Mouse (Mus musculus) inflammation-experienced regulatory T-cells (primary cell): Measurements from ENCODE around the gene Plagl2. TPM values are rescaled to one million over a fixed set of nuclear protein-coding genes. Genes with fewer than 3 reads are reported as not detected.

ENCODE experiments used
- polyA plus RNA-seq, 2 experiments: library from polyadenylated mRNA; unstranded; fragments of 100-300 nt; shearing (Covaris generic); gene quantifications; one replicate each; pipeline ENCODE4 v1.2.1; 2017

Gene Plagl2
- polyA plus RNA-seq, result 10 to 100 TPM; 16.7 to 23.2 TPM

GRCm38 (mm10) chr2:153241250-153242014 lies at the start of gene Plagl2, which contains the start of gene Pofut1:
Gene Plagl2 (minus strand): TSS chr2:153241426.
Gene Pofut1 (plus strand): TSS chr2:153241533.

GRCm38 (mm10) chr2:153224946-153225594 lies 16.2 kb downstream of the Plagl2 start, which contains the start of gene Tspyl3:
Gene Tspyl3 (minus strand): TSS chr2:153225441.

Other genes with a start within 250 kb of the Plagl2 start
- 100 to 1,000 TPM; 159 to 166 TPM for gene Pdrg1, start 226.0 kb downstream of the Plagl2 start, polyA plus RNA-seq
- gene Xkr7, start 209.6 kb downstream of the Plagl2 start, polyA plus RNA-seq, result under 1 TPM in 1 of 2 experiments, not detected in 1; 0.21 TPM
- gene Ccm2l, start 175.5 kb downstream of the Plagl2 start, polyA plus RNA-seq, result not detected
- gene Hck, start 133.0 kb downstream of the Plagl2 start, polyA plus RNA-seq, result 1 to 10 TPM in 1 of 2 experiments, under 1 TPM in 1; 0.43 to 3.5 TPM
- 10 to 100 TPM; 38.2 to 56.3 TPM for gene Tm9sf4, start 80.1 kb downstream of the Plagl2 start, polyA plus RNA-seq
- gene Tspyl3, start 16.0 kb downstream of the Plagl2 start, polyA plus RNA-seq, result 10 to 100 TPM; 31.2 to 41.0 TPM
- 10 to 100 TPM; 20.7 to 23.1 TPM for gene Pofut1, start 107 bp upstream of the Plagl2 start, polyA plus RNA-seq
- gene Kif3b, start 50.0 kb upstream of the Plagl2 start, polyA plus RNA-seq, result 10 to 100 TPM; 10.8 to 21.5 TPM
- gene Asxl1, start 104.4 kb upstream of the Plagl2 start, polyA plus RNA-seq, result 10 to 100 TPM; 46.2 to 68.5 TPM